Comparison of ENCODE assay signal across 9 mouse cellular contexts in the genomic region with DNA sequence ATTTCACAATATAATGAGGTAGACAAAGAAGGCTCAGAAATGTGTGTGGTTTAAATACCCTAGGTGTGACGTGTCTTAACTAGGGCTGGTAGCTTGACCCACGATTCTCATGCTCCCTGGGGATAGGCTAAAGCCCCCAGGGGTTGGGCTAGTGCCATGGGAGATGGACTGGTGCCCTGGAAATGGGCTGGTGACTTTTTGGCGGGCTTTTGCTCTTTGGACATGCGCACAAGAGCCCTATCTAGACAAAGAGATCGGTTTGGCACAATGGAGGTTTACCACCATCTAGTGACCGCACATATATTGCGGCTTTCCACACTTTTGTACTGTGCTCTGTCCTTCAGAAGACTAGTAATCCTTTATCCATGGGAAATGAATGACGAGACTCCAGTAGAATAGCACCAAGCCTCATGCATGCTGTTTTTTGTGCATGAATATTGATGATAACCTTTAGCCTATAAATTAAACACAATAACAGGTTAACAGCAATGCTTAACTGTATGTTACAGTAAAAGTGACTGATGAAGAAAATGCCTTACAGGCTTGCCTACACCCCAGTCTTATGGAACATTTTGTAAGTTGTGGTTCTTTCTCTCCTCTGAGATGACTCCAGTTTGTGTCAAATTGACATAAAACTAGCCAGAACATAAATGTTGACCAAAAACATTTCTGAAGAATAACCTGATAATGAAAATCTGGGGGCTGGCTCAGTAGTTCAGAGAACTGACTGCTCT. TPM values are rescaled to one million over a fixed set of nuclear protein-coding genes. Genes with fewer than 3 reads are reported as not detected.
A peak's percentile ranks its signal among the peaks of the same experiment; 100 is the strongest.
DNase-seq lines count a peak whose midpoint lies in the region; ATAC-seq and TF ChIP-seq lines count a peak whose summit lies in the region.
"Not testable (repeated sequence)": the region's sequence is repeated elsewhere in the genome, so short reads cannot be mapped to it uniquely, and the experiment has no call there.
"Had no signal": no experiment of that assay in that cellular context is flagged by ENCODE, and none has a peak within 500 bp of the region (broad histone marks: within the 10 kb centered on the region; RNA-seq: fewer than 3 reads in every experiment).

No protein-coding gene starts in this region.

- peak overlapping the region; percentile 29; the same call in 1 of the 2 replicates for H3K9ac ChIP-seq in hindbrain, embryonic 13.5 days
- H3K9ac ChIP-seq in neural tube, embryonic 14.5 days (replicated peaks; ENCODE audit: low read depth, low read length): not testable (repeated sequence)

- not testable (repeated sequence) for DNase-seq in Patski (ENCODE audit: low read depth, low spot score)
- peak; percentile 71 to 76 for DNase-seq in cerebellum, postnatal 14 days
- DNase-seq in frontal cortex, postnatal 14 days (ENCODE audit: low spot score in 2 of 2): peak; percentile 13 to 58
- DNase-seq in layer of hippocampus, adult 8-10 months (ENCODE audit: low spot score in 2 of 2): peak; percentile 8 to 40
- DNase-seq in lung, adult 18-20 months: peak; percentile 9 to 21
- peak; percentile 32 for DNase-seq in thymus, postnatal 25 days

- peak overlapping the region; percentile 20 for H3K4me3 ChIP-seq in hindbrain, embryonic 13.5 days
- H3K4me3 ChIP-seq in neural tube, embryonic 14.5 days (ENCODE audit: low read depth, low read length): peak overlapping the region; percentile 2; the same call in 1 of the 2 replicates

- CTCF ChIA-PET in Patski (lab: Charles Lee): interaction anchor here (1.6 kb wide), 1 partner anchor 423 kb away, joined by 6 read pairs; no protein-coding TSS in a partner anchor

- WGBS in hindbrain, embryonic 13.5 days: 47% methylated on average over 8 of the region's 8 CpGs
- WGBS in neural tube, embryonic 14.5 days: 53% methylated on average over 8 of the region's 8 CpGs

- TF ChIP-seq CTCF in Patski (IDR thresholded peaks at IDR 0.05): peak; percentile 65

- ATAC-seq in Patski: not testable (repeated sequence)
- peak; percentile 66 for ATAC-seq in hindbrain, embryonic 13.5 days (ENCODE audit: low FRiP score)
- peak; percentile 74; the same call in 1 of the 2 replicates for ATAC-seq in neural tube, embryonic 14.5 days (ENCODE audit: low read depth)

- H3K4me2 ChIP-seq in hindbrain, embryonic 13.5 days: peak overlapping the region; percentile 27
- peak overlapping the region; percentile 12; the same call in 1 of the 2 replicates for H3K4me2 ChIP-seq in neural tube, embryonic 14.5 days (ENCODE audit: low read depth, low read length)

- in situ Hi-C loops in Patski (cut with MboI; ENCODE audit: low pct_unique_long_range_greater_than_20kb): loop anchor here (10.0 to 25.0 kb wide), 2 partner anchors 419 to 537 kb away; no protein-coding TSS in a partner anchor

- H3K9me3 ChIP-seq in hindbrain, embryonic 13.5 days; neural tube, embryonic 14.5 days (ENCODE audit: control insufficient read depth, low read length): not testable (repeated sequence)

- not testable (repeated sequence) for H3K27ac ChIP-seq in hindbrain, embryonic 13.5 days; neural tube, embryonic 14.5 days (ENCODE audit: low read depth, low read length)

- H3K4me1 ChIP-seq in hindbrain, embryonic 13.5 days (replicated peaks); neural tube, embryonic 14.5 days (ENCODE audit: control insufficient read depth, insufficient read depth, low read length): not testable (repeated sequence)

- not testable (repeated sequence) for H3K27me3 ChIP-seq in Patski; hindbrain, embryonic 13.5 days; neural tube, embryonic 14.5 days (ENCODE audit: control insufficient read depth, insufficient read depth, low read length)

- not testable (repeated sequence) for H3K36me3 ChIP-seq in hindbrain, embryonic 13.5 days; neural tube, embryonic 14.5 days (ENCODE audit: control insufficient read depth, insufficient read depth, low read length)

- POLR2A ChIA-PET in Patski (lab: Charles Lee): not testable (repeated sequence)

RNA-seq across cellular contexts. Expression of a gene that starts 27.5 kb away (rescaled TPM):
- 9.0 TPM for polyA plus RNA-seq in Patski (2021)
- polyA plus RNA-seq in hindbrain, embryonic 13.5 days (2015; fragmentation: Nextera tagmentation; extraction: Ambion mirVana): 21.1 and 22.5 TPM in 2 replicates
- total RNA-seq in layer of hippocampus, adult 8-10 months (2022): 10 to 100 TPM; 50.8 to 76.7 (median 63.9) TPM
- polyA plus RNA-seq in neural tube, embryonic 14.5 days (2014; fragmentation: Nextera tagmentation; extraction: Ambion mirVana): 29.8 and 30.8 TPM in 2 replicates

RNA-seq across cellular contexts. Expression of a gene that starts 48.5 kb away (rescaled TPM):
- polyA plus RNA-seq in Patski (2021): 8.2 TPM
- 7.4 and 7.6 TPM in 2 replicates for polyA plus RNA-seq in hindbrain, embryonic 13.5 days (2015; fragmentation: Nextera tagmentation; extraction: Ambion mirVana)
- total RNA-seq in layer of hippocampus, adult 8-10 months (2022): 10 to 100 TPM in 2 of 4 experiments, 1 to 10 TPM in 2; 4.8 to 15.5 (median 11.4) TPM
- 5.3 and 7.5 TPM in 2 replicates for polyA plus RNA-seq in neural tube, embryonic 14.5 days (2014; fragmentation: Nextera tagmentation; extraction: Ambion mirVana)
- polyA plus RNA-seq: small intestine, adult 2 months had no signal
